Mouse (Mus musculus): Measurements from ENCODE around the gene Pan3. TPM values are rescaled to one million over a fixed set of nuclear protein-coding genes. Genes with fewer than 3 reads are reported as not detected.

The Pan3 gene
- total RNA-seq (2021) (100 to 1,000 TPM in 1 of 2 experiments, 10 to 100 TPM in 1; 75.5 to 122 TPM), polyA plus RNA-seq (2012; rRNA removed) (8.0 and 11.2 TPM in 2 replicates)
- long read RNA-seq, full-length matches to known transcripts: 3 of 6 reads
- long read RNA-seq, partial matches to known transcripts: 3 of 6 reads
- long read RNA-seq, other reads (novel, unspliced or antisense): 0 of 6 reads

GRCm38 (mm10) chr5:147429535-147430305, at the start of gene Pan3:
TSS of gene Pan3 (plus strand) at chr5:147430161.
- peak; percentile 97 for DNase-seq

- DNase-seq: no peak
Observed at GRCm38 (mm10) chr5:147381396-147381795, 48.6 kb upstream of the Pan3 start.

GRCm38 (mm10) chr5:147386865-147387264, 43.1 kb upstream of the Pan3 start:
- DNase-seq: no peak

GRCm38 (mm10) chr5:147388376-147389008, 41.5 kb upstream of the Pan3 start:
- no peak for DNase-seq

GRCm38 (mm10) chr5:147389052-147389451, 40.9 kb upstream of the Pan3 start:
- no peak for DNase-seq

GRCm38 (mm10) chr5:147390772-147391171, 39.2 kb upstream of the Pan3 start:
- DNase-seq: no peak

GRCm38 (mm10) chr5:147392667-147393213, 37.2 kb upstream of the Pan3 start:
- no peak for DNase-seq

GRCm38 (mm10) chr5:147395050-147395449, 34.9 kb upstream of the Pan3 start:
- no peak for DNase-seq

GRCm38 (mm10) chr5:147399843-147400504, 30.0 kb upstream of the Pan3 start, which contains the start of gene Flt3:
TSS of gene Flt3 (minus strand) at chr5:147400489.
- peak; percentile 17 for DNase-seq

GRCm38 (mm10) chr5:147400505-147400979, 29.4 kb upstream of the Pan3 start:
- no peak for DNase-seq

- no peak for DNase-seq
Observed at GRCm38 (mm10) chr5:147401024-147401423, 28.9 kb upstream of the Pan3 start.

GRCm38 (mm10) chr5:147402505-147402904, 27.5 kb upstream of the Pan3 start:
- DNase-seq: peak; percentile 48

GRCm38 (mm10) chr5:147406135-147406534, 23.8 kb upstream of the Pan3 start:
- DNase-seq: no peak

- peak; percentile 32 for DNase-seq
Observed at GRCm38 (mm10) chr5:147408731-147409130, 21.2 kb upstream of the Pan3 start.

GRCm38 (mm10) chr5:147410585-147410984, 19.4 kb upstream of the Pan3 start:
- no peak for DNase-seq

- DNase-seq: no peak
Observed at GRCm38 (mm10) chr5:147417986-147418385, 12.0 kb upstream of the Pan3 start.

GRCm38 (mm10) chr5:147418394-147419121, 11.4 kb upstream of the Pan3 start:
- peak; percentile 32 for DNase-seq

- DNase-seq: no peak
Observed at GRCm38 (mm10) chr5:147423612-147424011, 6.3 kb upstream of the Pan3 start.

GRCm38 (mm10) chr5:147426048-147426805, 3.7 kb upstream of the Pan3 start:
- DNase-seq: no peak

GRCm38 (mm10) chr5:147430361-147430935, 487 bp downstream of the Pan3 start:
- DNase-seq: no peak

Data from adrenal gland, adult 2 months (tissue).